Mouse (Mus musculus) gastrocnemius, adult 8-10 months (tissue): Measurements from ENCODE around the gene Zfp366. TPM values are rescaled to one million over a fixed set of nuclear protein-coding genes. Genes with fewer than 3 reads are reported as not detected.

Experiments
- DNase-seq, 2 experiments: peaks; one replicate each; pipeline ENCODE4 v3.0.0; 2022; ENCODE audit warnings: low spot score in 2 of 2
- total RNA-seq, 4 experiments: library from RNA; stranded (reverse); gene quantifications; 2 replicates each; pipeline ENCODE4 v1.2.4; 2022

The Zfp366 gene
- total RNA-seq, 4 experiments from 2014 or later: 2.2 to 3.6 (median 2.8) TPM

DNA sequence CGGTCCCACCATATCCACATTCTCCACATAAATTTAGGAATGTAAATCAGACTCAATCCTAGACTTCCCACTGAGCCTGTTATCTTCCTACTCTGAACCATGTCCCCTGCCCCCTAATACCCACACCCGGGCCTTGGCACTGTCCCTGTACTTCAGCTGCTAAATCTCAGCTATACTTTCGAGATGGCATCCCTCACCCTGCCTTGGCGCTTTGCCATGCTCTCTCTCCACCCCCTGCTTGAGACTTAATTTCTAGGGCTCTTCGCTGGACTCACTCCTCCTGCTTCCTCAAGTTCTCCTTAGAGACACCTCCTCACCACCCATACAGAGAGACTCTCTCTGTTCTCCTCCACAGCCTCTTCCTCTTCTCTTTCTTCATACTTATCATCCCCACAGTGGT is 115.3 kb downstream of the Zfp366 start:
- no peak for DNase-seq

Other genes with a start within 250 kb of the Zfp366 start
- not detected for gene 1700024P04Rik, start 200.3 kb upstream of the Zfp366 start, total RNA-seq
- gene Ptcd2, start 159.9 kb downstream of the Zfp366 start, total RNA-seq: 10 to 100 TPM; 22.1 to 27.9 (median 25.4) TPM
- 10 to 100 TPM; 23.0 to 26.5 (median 25.5) TPM for gene Mrps27, start 160.0 kb downstream of the Zfp366 start, total RNA-seq